Mouse (Mus musculus): Measurements from ENCODE around the gene Sema3b. TPM values are rescaled to one million over a fixed set of nuclear protein-coding genes. Genes with fewer than 3 reads are reported as not detected.

Gene Sema3b
- polyA plus RNA-seq, 1 experiment, result 55.4 TPM

DNA sequence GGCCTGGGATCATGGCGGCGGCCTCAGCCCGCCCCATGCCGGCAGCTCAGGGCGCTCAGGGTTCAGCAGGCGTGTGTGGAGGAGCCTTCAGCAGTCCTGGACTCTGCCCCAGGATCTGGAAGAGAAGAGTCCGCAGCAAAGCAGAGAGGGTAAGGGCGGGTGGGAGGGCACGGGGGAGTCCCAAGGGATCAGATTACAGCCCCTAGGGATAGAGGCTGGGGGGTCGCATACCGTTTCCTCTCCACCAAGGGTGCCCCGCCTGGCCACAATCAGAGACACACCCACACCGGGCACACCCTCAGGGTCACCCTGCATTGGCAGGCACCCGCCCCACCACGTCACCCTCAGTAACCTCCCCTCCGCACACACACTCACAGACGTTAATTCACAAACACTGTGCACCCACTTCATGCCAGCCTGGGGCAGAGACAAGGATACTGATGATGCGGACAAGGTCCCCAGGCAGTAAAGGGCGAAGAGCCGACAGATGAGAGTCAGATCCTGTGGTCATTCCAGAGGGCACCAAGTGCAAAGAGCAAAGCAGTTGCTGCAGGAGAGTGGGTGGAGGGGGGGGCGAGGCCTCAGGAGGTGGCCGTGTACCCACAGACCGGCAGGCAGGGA lies 3.9 kb downstream of the Sema3b start:
- Histone ChIP-seq H3K4me1 (ENCODE audit: control insufficient read depth, insufficient read depth, insufficient read length, low read length) (peaks cover 49% of the 10 kb centered on the region), H3K4me3 (ENCODE audit: low read depth, low read length) (peak overlapping the region; percentile 75), H3K27me3 (ENCODE audit: control insufficient read depth, insufficient read depth, low read length) (no peaks in the 10 kb centered on the region), H3K27ac (ENCODE audit: insufficient read depth, low read depth, low read length) (peak overlapping the region; percentile 76), H3K36me3 (ENCODE audit: control insufficient read depth, insufficient read depth, low read length) (peaks cover 9% of the 10 kb centered on the region; the same call in 1 of the 2 replicates)
- no peak for TF ChIP-seq CTCF (IDR thresholded peaks at IDR 0.05; ENCODE audit: extremely low read depth, insufficient read length, insufficient replicate concordance, low read depth, low read length)
- TF ChIP-seq POLR2A (IDR thresholded peaks at IDR 0.05; ENCODE audit: low read depth, low read length), result no peak
- 29% methylated on average over 23 of the region's 23 CpGs for WGBS

DNA sequence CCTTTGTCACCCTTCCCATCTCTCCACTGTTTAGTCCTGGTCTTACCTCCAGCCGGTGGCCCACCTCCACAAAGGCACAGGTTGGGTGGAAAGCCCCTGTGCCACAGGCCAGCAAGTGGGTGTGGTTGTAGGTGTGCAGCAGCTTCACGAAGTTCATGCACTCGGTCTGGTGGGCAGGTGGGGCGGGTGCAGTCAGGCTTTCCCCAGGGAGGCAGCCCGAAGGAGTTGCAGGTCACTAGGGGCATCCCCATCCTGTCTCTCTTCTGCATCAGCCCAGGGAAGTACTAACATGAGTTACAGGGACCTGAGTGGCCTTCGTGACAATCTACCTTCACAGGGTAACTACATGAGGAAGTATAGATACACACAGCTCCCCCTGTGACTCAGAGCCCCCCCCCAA lies 5.8 kb downstream of the Sema3b start:
- no peak overlapping the region for H3K4me3 ChIP-seq (ENCODE audit: low read depth, low read length)
- H3K4me1 ChIP-seq (ENCODE audit: control insufficient read depth, insufficient read depth, insufficient read length, low read length), result peaks cover 57% of the 10 kb centered on the region
- H3K27ac ChIP-seq (ENCODE audit: insufficient read depth, low read depth, low read length), result no peak overlapping the region
- WGBS, result 25% methylated on average over 6 of the region's 6 CpGs
- no peaks in the 10 kb centered on the region for H3K27me3 ChIP-seq (ENCODE audit: control insufficient read depth, insufficient read depth, low read length)
- peaks cover 18% of the 10 kb centered on the region for H3K36me3 ChIP-seq (ENCODE audit: control insufficient read depth, insufficient read depth, low read length)
- TF ChIP-seq CTCF (IDR thresholded peaks at IDR 0.05; ENCODE audit: extremely low read depth, insufficient read length, insufficient replicate concordance, low read depth, low read length) (no peak), POLR2A (IDR thresholded peaks at IDR 0.05; ENCODE audit: low read depth, low read length) (no peak)

DNA sequence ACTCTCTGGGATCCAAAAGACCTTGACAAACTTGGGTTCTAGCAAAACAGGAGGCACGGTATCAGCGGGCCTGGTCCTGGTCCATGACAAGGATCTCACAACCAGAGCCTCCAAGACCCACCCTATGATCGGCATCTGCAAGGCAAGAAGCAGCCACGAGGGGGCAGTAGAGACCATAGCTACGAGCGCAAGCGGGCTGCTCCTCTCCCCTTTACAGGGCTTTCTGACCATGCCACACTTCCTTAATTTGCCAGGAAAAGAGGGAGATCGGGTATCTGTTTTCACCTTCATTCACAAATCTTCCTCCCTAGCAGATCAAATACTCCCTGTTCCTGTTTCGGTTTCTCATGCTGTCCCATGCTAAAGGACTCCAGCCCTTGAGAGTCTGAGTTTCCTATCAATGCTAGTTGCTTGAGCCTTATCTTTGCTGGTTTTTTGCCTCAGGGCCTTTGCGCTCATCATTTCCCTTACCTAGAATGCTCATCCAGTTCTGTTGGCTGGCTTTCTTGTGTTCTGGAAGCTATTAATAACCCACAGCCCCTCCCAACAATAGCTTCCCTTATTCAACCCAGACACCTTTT lies 6.9 kb downstream of the Sema3b start:
- H3K4me3 ChIP-seq (ENCODE audit: low read depth, low read length), result no peak overlapping the region
- H3K27me3 ChIP-seq (ENCODE audit: control insufficient read depth, insufficient read depth, low read length), result no peaks in the 10 kb centered on the region
- H3K4me1 ChIP-seq (ENCODE audit: control insufficient read depth, insufficient read depth, insufficient read length, low read length), result peaks cover 53% of the 10 kb centered on the region
- TF ChIP-seq POLR2A (IDR thresholded peaks at IDR 0.05; ENCODE audit: low read depth, low read length) (no peak), CTCF (IDR thresholded peaks at IDR 0.05; ENCODE audit: extremely low read depth, insufficient read length, insufficient replicate concordance, low read depth, low read length) (peak; percentile 99)
- peak overlapping the region; percentile 15 for H3K27ac ChIP-seq (ENCODE audit: insufficient read depth, low read depth, low read length)
- peaks cover 22% of the 10 kb centered on the region for H3K36me3 ChIP-seq (ENCODE audit: control insufficient read depth, insufficient read depth, low read length)
- WGBS, result 4% methylated on average over 10 of the region's 10 CpGs

DNA sequence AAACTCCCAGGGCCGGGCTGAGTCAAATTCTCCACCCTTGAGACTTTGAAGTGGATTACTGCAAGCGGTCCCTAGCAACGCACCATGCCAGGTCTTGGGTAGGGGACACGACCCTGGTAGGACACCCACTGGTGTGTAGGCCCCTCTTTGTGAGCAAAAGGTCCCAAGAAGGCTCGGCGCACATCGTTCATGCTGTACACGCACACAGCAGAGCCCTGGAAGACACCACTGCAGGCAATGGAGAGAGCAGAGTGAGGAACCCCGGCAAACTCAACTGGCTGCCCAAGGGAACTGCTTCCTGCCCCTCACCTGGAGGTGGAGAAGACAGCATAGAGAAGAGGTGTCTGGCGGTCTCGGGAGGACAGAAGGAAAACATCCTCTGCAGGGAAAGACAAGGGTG lies 7.8 kb downstream of the Sema3b start:
- Histone ChIP-seq H3K36me3 (ENCODE audit: control insufficient read depth, insufficient read depth, low read length) (peaks cover 22% of the 10 kb centered on the region), H3K27ac (ENCODE audit: insufficient read depth, low read depth, low read length) (peak overlapping the region; percentile 52; the same call in 1 of the 2 replicates), H3K4me3 (ENCODE audit: low read depth, low read length) (peak overlapping the region; percentile 9), H3K4me1 (ENCODE audit: control insufficient read depth, insufficient read depth, insufficient read length, low read length) (peaks cover 50% of the 10 kb centered on the region), H3K27me3 (ENCODE audit: control insufficient read depth, insufficient read depth, low read length) (no peaks in the 10 kb centered on the region)
- WGBS, result 80% methylated on average over 11 of the region's 11 CpGs
- TF ChIP-seq CTCF (IDR thresholded peaks at IDR 0.05; ENCODE audit: extremely low read depth, insufficient read length, insufficient replicate concordance, low read depth, low read length) (no peak), POLR2A (IDR thresholded peaks at IDR 0.05; ENCODE audit: low read depth, low read length) (no peak)

DNA sequence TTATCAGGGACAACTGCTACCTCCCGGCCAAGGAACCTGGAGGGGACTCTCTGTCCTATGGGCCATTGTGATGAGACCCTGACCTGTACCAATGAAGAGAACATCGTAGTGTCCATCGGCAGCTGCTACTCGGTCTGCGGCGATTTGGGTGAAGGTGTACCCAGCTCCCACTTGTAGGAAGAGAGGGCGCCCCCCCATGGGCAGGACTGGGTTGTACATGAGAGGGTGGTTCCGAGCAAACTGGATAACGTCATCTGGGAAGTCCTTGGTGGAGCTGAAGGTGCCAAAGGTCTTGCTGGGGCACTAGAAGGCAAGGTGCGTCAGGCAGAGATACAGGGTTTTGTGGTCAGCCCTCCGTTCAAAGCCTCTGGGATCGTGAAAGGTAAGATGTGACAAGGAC lies 8.3 kb downstream of the Sema3b start:
- peaks cover 50% of the 10 kb centered on the region for H3K4me1 ChIP-seq (ENCODE audit: control insufficient read depth, insufficient read depth, insufficient read length, low read length)
- peak overlapping the region; percentile 52; the same call in 1 of the 2 replicates for H3K27ac ChIP-seq (ENCODE audit: insufficient read depth, low read depth, low read length)
- H3K27me3 ChIP-seq (ENCODE audit: control insufficient read depth, insufficient read depth, low read length), result no peaks in the 10 kb centered on the region
- H3K36me3 ChIP-seq (ENCODE audit: control insufficient read depth, insufficient read depth, low read length), result peaks cover 22% of the 10 kb centered on the region
- peak overlapping the region; percentile 9 for H3K4me3 ChIP-seq (ENCODE audit: low read depth, low read length)
- TF ChIP-seq POLR2A (IDR thresholded peaks at IDR 0.05; ENCODE audit: low read depth, low read length), result no peak
- peak; percentile 67; the same call in 1 of the 2 replicates for TF ChIP-seq CTCF (IDR thresholded peaks at IDR 0.05; ENCODE audit: extremely low read depth, insufficient read length, insufficient replicate concordance, low read depth, low read length)
- 66% methylated on average over 12 of the region's 12 CpGs for WGBS

DNA sequence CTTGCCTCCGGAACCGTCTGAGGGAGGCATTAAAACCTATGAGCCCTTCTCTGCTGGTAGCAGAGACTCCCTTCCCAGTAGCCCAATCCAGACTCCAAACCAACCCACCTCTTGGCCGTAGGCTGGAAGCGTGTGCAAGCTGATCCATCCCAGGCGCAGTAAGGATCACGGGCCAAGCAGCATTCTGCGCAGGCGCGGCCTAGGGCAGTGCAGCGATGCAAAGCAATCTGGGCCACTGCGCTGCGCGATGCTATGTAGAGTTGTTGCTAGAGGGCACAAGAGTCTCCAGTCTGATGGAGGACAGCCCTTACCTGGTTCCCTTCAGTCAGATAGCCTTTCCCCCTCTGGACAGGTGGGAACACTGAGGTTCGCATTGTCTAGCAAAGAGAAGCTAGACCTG lies 9.2 kb downstream of the Sema3b start:
- peak overlapping the region; percentile 44; the same call in 1 of the 2 replicates for H3K27ac ChIP-seq (ENCODE audit: insufficient read depth, low read depth, low read length)
- H3K4me1 ChIP-seq (ENCODE audit: control insufficient read depth, insufficient read depth, insufficient read length, low read length), result peaks cover 45% of the 10 kb centered on the region
- H3K4me3 ChIP-seq (ENCODE audit: low read depth, low read length), result peak overlapping the region; percentile 1; the same call in 1 of the 2 replicates
- TF ChIP-seq CTCF (IDR thresholded peaks at IDR 0.05; ENCODE audit: extremely low read depth, insufficient read length, insufficient replicate concordance, low read depth, low read length) (no peak), POLR2A (IDR thresholded peaks at IDR 0.05; ENCODE audit: low read depth, low read length) (no peak)
- peaks cover 22% of the 10 kb centered on the region for H3K36me3 ChIP-seq (ENCODE audit: control insufficient read depth, insufficient read depth, low read length)
- H3K27me3 ChIP-seq (ENCODE audit: control insufficient read depth, insufficient read depth, low read length), result no peaks in the 10 kb centered on the region
- WGBS, result 89% methylated on average over 14 of the region's 14 CpGs

DNA sequence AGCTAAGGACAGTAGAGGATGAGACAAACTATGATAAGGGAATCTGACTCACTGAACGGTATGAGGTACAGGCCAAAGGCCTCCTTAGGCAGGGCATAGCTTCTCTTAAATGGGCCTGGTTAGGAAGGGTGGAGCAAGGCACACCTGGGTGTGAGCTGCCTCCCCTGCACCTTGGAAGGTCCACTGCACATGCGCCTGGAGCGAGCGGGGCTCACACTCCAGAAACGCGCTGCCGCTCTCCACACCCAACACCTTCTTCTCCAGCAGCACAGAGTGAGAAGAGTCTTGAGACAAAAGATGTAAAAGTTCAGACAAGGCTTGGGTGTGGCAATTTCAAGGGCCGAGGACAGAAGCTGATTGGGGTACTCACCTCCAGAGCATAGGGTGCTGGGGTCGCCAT lies 9.6 kb downstream of the Sema3b start:
- WGBS, result 67% methylated on average over 9 of the region's 9 CpGs
- TF ChIP-seq POLR2A (IDR thresholded peaks at IDR 0.05; ENCODE audit: low read depth, low read length) (no peak), CTCF (IDR thresholded peaks at IDR 0.05; ENCODE audit: extremely low read depth, insufficient read length, insufficient replicate concordance, low read depth, low read length) (no peak)
- H3K4me1 ChIP-seq (ENCODE audit: control insufficient read depth, insufficient read depth, insufficient read length, low read length), result peaks cover 45% of the 10 kb centered on the region
- H3K27ac ChIP-seq (ENCODE audit: insufficient read depth, low read depth, low read length), result peak overlapping the region; percentile 45; the same call in 1 of the 2 replicates
- no peak overlapping the region for H3K4me3 ChIP-seq (ENCODE audit: low read depth, low read length)
- no peaks in the 10 kb centered on the region for H3K27me3 ChIP-seq (ENCODE audit: control insufficient read depth, insufficient read depth, low read length)
- peaks cover 22% of the 10 kb centered on the region for H3K36me3 ChIP-seq (ENCODE audit: control insufficient read depth, insufficient read depth, low read length)
